Comparison of ENCODE assay signal across 8 mouse cellular contexts in the genomic region with DNA sequence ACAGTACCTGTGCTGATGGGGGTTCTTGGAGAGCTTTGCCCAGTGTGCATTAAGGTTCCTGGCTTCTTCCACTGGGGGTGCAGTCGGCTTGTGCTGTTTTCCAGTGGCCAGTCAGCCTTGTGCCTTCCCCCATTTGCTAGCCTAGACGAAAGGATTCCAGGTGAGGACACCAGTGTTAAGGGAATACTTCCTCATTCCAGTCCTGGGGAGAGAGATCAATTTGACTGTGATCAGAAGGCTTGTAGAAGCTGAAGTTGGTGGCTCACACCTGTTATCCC. TPM values are rescaled to one million over a fixed set of nuclear protein-coding genes. Genes with fewer than 3 reads are reported as not detected.
DNase-seq lines count a peak whose midpoint lies in the region; ATAC-seq and TF ChIP-seq lines count a peak whose summit lies in the region.

No protein-coding gene starts in this region.

- H3K27me3 ChIP-seq in liver, embryonic 13.5 days, result no peaks in the 10 kb centered on the region
- no peaks in the 10 kb centered on the region for H3K27me3 ChIP-seq in stomach, postnatal 0 days (ENCODE audit: control insufficient read depth, insufficient read depth, low read length)

- peak overlapping the region; percentile 96 for H3K4me2 ChIP-seq in liver, embryonic 13.5 days
- H3K4me2 ChIP-seq in stomach, postnatal 0 days (replicated peaks; ENCODE audit: low read depth), result peak overlapping the region; percentile 88; the same call in 1 of the 2 replicates

- peak overlapping the region; percentile 94; the same call in 1 of the 2 replicates for H3K27ac ChIP-seq in gastrocnemius, adult 2 months
- no peak overlapping the region for H3K27ac ChIP-seq in liver, embryonic 13.5 days
- H3K27ac ChIP-seq in stomach, postnatal 0 days (replicated peaks), result no peak overlapping the region

- intact Hi-C loops in gastrocnemius, adult 2 months (cut with DNase I), result loop anchor here (5.0 kb wide), 2 partner anchors 36 to 61 kb away; no protein-coding TSS in a partner anchor
- intact Hi-C loops in left cerebral cortex, postnatal 14 days (cut with DNase I), result loop anchor here (5.0 to 10.0 kb wide), 3 partner anchors 56 to 278 kb away; a partner anchor contains a TSS

- H3K4me1 ChIP-seq in liver, embryonic 13.5 days (replicated peaks), result peaks cover 61% of the 10 kb centered on the region
- H3K4me1 ChIP-seq in stomach, postnatal 0 days (replicated peaks; ENCODE audit: control insufficient read depth, insufficient read depth), result 0 out of 2 replicates have a peak, but pooled peaks cover 4% of the 10 kb centered on the region

- TF ChIP-seq CTCF in gastrocnemius, adult 2 months (IDR thresholded peaks at IDR 0.05), result no peak
- TF ChIP-seq CTCF in stomach, postnatal 0 days (IDR thresholded peaks at IDR 0.05; ENCODE audit: low read depth), result 0 out of 2 replicates have a peak, but pooled peaks have one; percentile 14

- peaks cover 2% of the 10 kb centered on the region; the same call in 1 of the 2 replicates for H3K36me3 ChIP-seq in liver, embryonic 13.5 days
- no peaks in the 10 kb centered on the region for H3K36me3 ChIP-seq in stomach, postnatal 0 days (ENCODE audit: control insufficient read depth, insufficient read depth, low read length)

- peak overlapping the region; percentile 90 for H3K4me3 ChIP-seq in gastrocnemius, adult 2 months
- H3K4me3 ChIP-seq in liver, embryonic 13.5 days (replicated peaks), result no peak overlapping the region
- H3K4me3 ChIP-seq in stomach, postnatal 0 days (ENCODE audit: low read depth, low read length), result no peak overlapping the region

- 50% methylated on average over 2 of the region's 2 CpGs for whole genome bisulfite sequencing in liver, embryonic 13.5 days (ENCODE audit: insufficient replicate concordance)
- WGBS in stomach, postnatal 0 days, result 51% methylated on average over 2 of the region's 2 CpGs

- no peaks in the 10 kb centered on the region for H3K9me3 ChIP-seq in liver, embryonic 13.5 days (replicated peaks)
- H3K9me3 ChIP-seq in stomach, postnatal 0 days (ENCODE audit: control insufficient read depth, low read length), result no peaks in the 10 kb centered on the region

- peak overlapping the region; percentile 91; the same call in 1 of the 2 replicates for H3K9ac ChIP-seq in liver, embryonic 13.5 days
- H3K9ac ChIP-seq in stomach, postnatal 0 days (ENCODE audit: low read length), result no peak overlapping the region

- no peak for DNase-seq in gastrocnemius, adult 2 months
- no peak for DNase-seq in gastrocnemius, postnatal 10 days
- peak; percentile 21 for DNase-seq in retina, postnatal 1 day
- DNase-seq in retina, embryonic 14.5 days (ENCODE audit: low spot score), result no peak
- DNase-seq in liver, embryonic 13.5 days, result no peak
- no peak for DNase-seq in stomach, postnatal 0 days (ENCODE audit: low spot score)
- no peak for DNase-seq in left cerebral cortex, postnatal 14 days (ENCODE audit: low spot score in 2 of 2)

- ATAC-seq in liver, embryonic 13.5 days (ENCODE audit: low read depth), result no peak
- no peak for ATAC-seq in stomach, postnatal 0 days (ENCODE audit: low FRiP score, low TSS enrichment)
- no peak for ATAC-seq in inflammation-experienced regulatory T-cells, adult 6 months

- TF ChIP-seq EP300 in stomach, postnatal 0 days (optimal IDR thresholded peaks at IDR 0.05), result no peak

RNA-seq across cellular contexts. Expression of a gene that starts 2.6 kb away (rescaled TPM):
- total RNA-seq in gastrocnemius, adult 2 months (2021), result 1 to 10 TPM; 5.6 to 7.8 TPM
- 10 to 100 TPM; 17.3 to 19.4 TPM for total RNA-seq in gastrocnemius, postnatal 10 days (2021)
- 2.3 and 2.5 TPM in 2 replicates for polyA plus RNA-seq in liver, embryonic 13.5 days (2015; fragmentation: Nextera tagmentation; extraction: Ambion mirVana)
- polyA plus RNA-seq in stomach, postnatal 0 days (2015; fragmentation: Nextera tagmentation; extraction: Ambion mirVana), result 3.5 and 3.6 TPM in 2 replicates
- polyA plus RNA-seq in inflammation-experienced regulatory T-cells, adult 6 months (2017; shearing (Covaris generic)), result 1 to 10 TPM; 3.4 to 5.0 (median 4.3) TPM
- total RNA-seq in left cerebral cortex, postnatal 14 days (2021), result 10 to 100 TPM; 84.3 to 85.1 TPM

Comparison
In these comparisons a context has a peak if more than half of its experiments do, and no peak if none do; other contexts are left out.
1. RNA of a gene that starts 2.6 kb away (total RNA-seq): 84.3 to 85.1 TPM in left cerebral cortex, postnatal 14 days; 17.3 to 19.4 TPM in gastrocnemius, postnatal 10 days and 5.6 to 7.8 TPM in gastrocnemius, adult 2 months; every median in the first group is over 4 times any median in the second.